Mouse (Mus musculus) lung, embryonic 15.5 days (tissue): Measurements from ENCODE around the gene Ccl5. TPM values are rescaled to one million over a fixed set of nuclear protein-coding genes. Genes with fewer than 3 reads are reported as not detected.

ENCODE experiments used
- ATAC-seq: fragments of 200-750 bp; cut with Nextera tagmentation; 2 replicates; pipeline ENCODE4 v1.8.0; 2017; ENCODE audit warnings: moderate number of reproducible peaks, borderline replicate concordance; ENCODE audit not compliant: low FRiP score, low TSS enrichment; ENCODE audit errors: extremely low read depth
- H3K27ac ChIP-seq: fragments of 300-500 bp; sonication (generic); 2 replicates; pipeline ENCODE4 v1.5.1; 2015; ENCODE audit warnings: moderate library complexity, mild to moderate bottlenecking, inconsistent platforms
- H3K27me3 ChIP-seq: fragments of 300-500 bp; sonication (generic); 2 replicates; pipeline ENCODE4 v1.6.1; 2015; ENCODE audit warnings: inconsistent platforms
- H3K36me3 ChIP-seq: fragments of 300-500 bp; sonication (generic); 2 replicates; pipeline ENCODE4 v1.6.1; 2015; ENCODE audit warnings: inconsistent platforms
- H3K4me1 ChIP-seq: fragments of 300-500 bp; sonication (generic); 2 replicates; pipeline ENCODE4 v1.6.1; 2015; ENCODE audit warnings: inconsistent platforms
- H3K4me2 ChIP-seq: fragments of 300-500 bp; sonication (generic); 2 replicates; pipeline ENCODE4 v1.6.1; 2015; ENCODE audit warnings: inconsistent platforms, mild to moderate bottlenecking, moderate library complexity
- H3K4me3 ChIP-seq: fragments of 300-500 bp; sonication (generic); 2 replicates; pipeline ENCODE4 v1.5.1; 2015; ENCODE audit warnings: mild to moderate bottlenecking, inconsistent platforms
- H3K9ac ChIP-seq: fragments of 300-500 bp; sonication (generic); 2 replicates; pipeline ENCODE4 v1.6.1; 2015; ENCODE audit warnings: inconsistent platforms
- H3K9me3 ChIP-seq: fragments of 300-500 bp; sonication (generic); 2 replicates; pipeline ENCODE4 v1.6.1; 2016; ENCODE audit warnings: inconsistent platforms
- WGBS: fragments of 180-500 bp; shearing (Covaris S2); methylation state at CpG from one replicate; pipeline ENCODE4 v1.1.7; 2015; 5-methylcytosine and 5-hydroxymethylcytosine counted together
- polyA plus RNA-seq: library from polyadenylated mRNA; unstranded; fragments of >200 nt; fragmentation: Nextera tagmentation; extraction: Ambion mirVana; gene quantifications from 2 replicates; pipeline ENCODE4 v1.2.1, GENCODE M21; 2015

Gene Ccl5
- 0.82 TPM in 1 of 2 replicates, not detected in the other for polyA plus RNA-seq

- Histone ChIP-seq H3K9ac (no peak within 1 kb of the TSS), H3K4me1 (peaks cover 9% of the 10 kb centered on the region), H3K9me3 (no peaks in the 10 kb centered on the region), H3K36me3 (no peaks in the 10 kb centered on the region), H3K4me2 (no peak within 1 kb of the TSS), H3K27me3 (no peaks in the 10 kb centered on the region), H3K4me3 (no peak within 1 kb of the TSS), H3K27ac (no peak within 1 kb of the TSS)
- WGBS: 86% methylated on average over 5 of the region's 5 CpGs
- no peak for ATAC-seq
These were observed at the start of gene Ccl5 for GRCm38 (mm10) chr11:83530360-83530759. Gene Ccl5, minus strand, starts transcription at chr11:83530518.

GRCm38 (mm10) chr11:83578999-83579398, 48.7 kb upstream of the Ccl5 start:
- no peaks in the 10 kb centered on the region for H3K9me3 ChIP-seq
- H3K36me3 ChIP-seq: no peaks in the 10 kb centered on the region
- no peak overlapping the region for H3K4me2 ChIP-seq
- H3K27ac ChIP-seq: no peak overlapping the region
- no peak overlapping the region for H3K9ac ChIP-seq
- H3K27me3 ChIP-seq: no peaks in the 10 kb centered on the region
- WGBS: 55% methylated on average over 3 of the region's 3 CpGs
- H3K4me3 ChIP-seq: no peak overlapping the region
- H3K4me1 ChIP-seq: 0 out of 2 replicates have a peak, but pooled peaks cover 3% of the 10 kb centered on the region
- ATAC-seq: no peak

- no peak within 1 kb of the TSS for H3K9ac ChIP-seq
- H3K27me3 ChIP-seq: no peaks in the 10 kb centered on the region
- no peaks in the 10 kb centered on the region for H3K36me3 ChIP-seq
- no peak within 1 kb of the TSS for H3K27ac ChIP-seq
- no peak within 1 kb of the TSS for H3K4me3 ChIP-seq
- 50% methylated on average over 2 of the region's 2 CpGs for WGBS
- H3K4me2 ChIP-seq: no peak within 1 kb of the TSS
- ATAC-seq: no peak
- 0 out of 2 replicates have a peak, but pooled peaks cover 3% of the 10 kb centered on the region for H3K4me1 ChIP-seq
- H3K9me3 ChIP-seq: no peaks in the 10 kb centered on the region
These were observed 48.0 kb upstream of the Ccl5 start, which contains the start of gene Ccl9 for GRCm38 (mm10) chr11:83578186-83578760. Gene Ccl9, minus strand, starts transcription at chr11:83578636.

DNA sequence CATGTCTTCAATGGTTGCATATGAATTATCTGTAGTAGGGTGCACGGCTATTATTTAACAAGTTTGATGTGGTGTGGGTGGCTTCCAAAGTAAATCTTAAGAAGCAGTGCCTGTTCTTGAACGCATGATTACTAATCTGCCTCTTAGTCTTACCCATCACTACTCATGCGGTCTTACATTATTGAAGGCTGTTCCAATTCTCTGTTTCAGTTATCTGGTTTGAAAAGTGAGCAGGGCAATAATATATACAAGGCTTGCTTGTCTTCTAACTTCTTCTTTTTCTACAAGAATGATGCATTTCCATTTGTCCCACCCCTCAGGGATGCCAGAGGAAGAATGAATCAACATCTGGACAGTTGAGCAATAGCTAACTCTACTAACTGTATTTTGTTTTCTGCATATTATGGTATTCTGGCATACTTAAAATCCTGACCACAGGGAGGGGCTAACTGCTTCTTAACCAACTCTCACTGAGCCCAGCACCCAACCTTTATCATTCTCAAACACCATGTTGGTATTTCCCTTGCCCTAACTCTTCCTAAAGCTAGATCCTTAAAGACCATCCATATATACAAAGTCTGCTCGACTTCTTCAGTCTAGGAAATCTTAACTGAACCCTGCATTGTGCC, 46.7 kb upstream of the Ccl5 start:
- H3K4me3 ChIP-seq: no peak overlapping the region
- H3K27me3 ChIP-seq: no peaks in the 10 kb centered on the region
- H3K36me3 ChIP-seq: no peaks in the 10 kb centered on the region
- H3K27ac ChIP-seq: no peak overlapping the region
- no peaks in the 10 kb centered on the region for H3K9me3 ChIP-seq
- 0 out of 2 replicates have a peak, but pooled peaks cover 1% of the 10 kb centered on the region for H3K4me1 ChIP-seq
- H3K9ac ChIP-seq: no peak overlapping the region
- no peak for ATAC-seq
- H3K4me2 ChIP-seq: no peak overlapping the region
- 79% methylated on average over 4 of the region's 4 CpGs for WGBS

DNA sequence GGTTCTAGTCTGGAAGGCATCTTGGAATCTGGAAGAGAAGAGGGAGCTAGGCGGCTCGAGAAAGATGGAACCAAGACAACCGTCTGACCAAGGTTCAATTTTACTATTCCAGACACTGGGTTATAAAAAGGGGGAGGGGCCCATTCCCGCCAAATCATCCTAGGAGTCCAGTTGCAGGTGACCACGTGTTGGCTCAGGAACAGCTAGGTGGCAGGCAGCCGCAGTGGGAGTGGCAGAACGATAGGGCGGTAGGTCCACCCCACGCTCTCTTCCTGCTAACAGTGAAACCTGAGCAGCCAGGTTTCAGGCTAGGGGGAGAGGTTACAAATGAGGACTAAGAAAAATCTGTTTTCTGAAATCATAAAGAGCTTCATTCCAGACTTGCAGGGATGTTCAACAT, 42.5 kb upstream of the Ccl5 start:
- no peaks in the 10 kb centered on the region for H3K9me3 ChIP-seq
- H3K4me3 ChIP-seq: no peak overlapping the region
- H3K36me3 ChIP-seq: no peaks in the 10 kb centered on the region
- no peaks in the 10 kb centered on the region for H3K27me3 ChIP-seq
- H3K4me2 ChIP-seq: no peak overlapping the region
- no peak overlapping the region for H3K9ac ChIP-seq
- WGBS: 49% methylated on average over 9 of the region's 9 CpGs
- H3K27ac ChIP-seq: no peak overlapping the region
- ATAC-seq: no peak
- no peaks in the 10 kb centered on the region for H3K4me1 ChIP-seq

GRCm38 (mm10) chr11:83572223-83572622, 41.9 kb upstream of the Ccl5 start:
- Histone ChIP-seq H3K9me3 (no peaks in the 10 kb centered on the region), H3K4me3 (no peak overlapping the region), H3K36me3 (no peaks in the 10 kb centered on the region), H3K4me2 (no peak overlapping the region), H3K9ac (no peak overlapping the region), H3K27ac (no peak overlapping the region), H3K27me3 (no peaks in the 10 kb centered on the region), H3K4me1 (no peaks in the 10 kb centered on the region)
- WGBS: 85% methylated on average over 8 of the region's 8 CpGs
- no peak for ATAC-seq

DNA sequence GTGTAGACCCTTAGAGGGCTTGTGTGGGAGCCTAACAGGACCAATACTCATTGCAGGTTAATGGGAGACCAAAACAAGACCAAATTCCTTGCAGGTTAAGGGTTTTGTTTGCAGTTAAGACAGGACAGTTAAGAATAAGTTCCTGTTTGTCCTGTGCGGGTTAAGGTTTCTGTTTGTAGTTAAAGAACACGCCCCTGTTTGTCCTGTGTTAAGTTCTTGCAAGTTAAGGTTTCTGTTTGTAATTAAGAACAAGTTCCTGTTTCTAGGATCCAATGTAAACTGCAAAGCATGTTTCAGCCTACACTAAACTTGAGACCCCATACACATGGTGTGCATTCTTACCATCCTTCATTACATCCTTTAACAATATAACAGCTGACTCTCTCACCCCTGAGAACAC, 39.9 kb upstream of the Ccl5 start:
- Histone ChIP-seq H3K27me3 (no peaks in the 10 kb centered on the region), H3K4me3 (no peak overlapping the region), H3K36me3 (no peaks in the 10 kb centered on the region), H3K9ac (no peak overlapping the region), H3K9me3 (no peaks in the 10 kb centered on the region), H3K4me2 (no peak overlapping the region), H3K4me1 (no peaks in the 10 kb centered on the region), H3K27ac (no peak overlapping the region)
- no peak for ATAC-seq
- WGBS: 64% methylated on average over 2 of the region's 2 CpGs

DNA sequence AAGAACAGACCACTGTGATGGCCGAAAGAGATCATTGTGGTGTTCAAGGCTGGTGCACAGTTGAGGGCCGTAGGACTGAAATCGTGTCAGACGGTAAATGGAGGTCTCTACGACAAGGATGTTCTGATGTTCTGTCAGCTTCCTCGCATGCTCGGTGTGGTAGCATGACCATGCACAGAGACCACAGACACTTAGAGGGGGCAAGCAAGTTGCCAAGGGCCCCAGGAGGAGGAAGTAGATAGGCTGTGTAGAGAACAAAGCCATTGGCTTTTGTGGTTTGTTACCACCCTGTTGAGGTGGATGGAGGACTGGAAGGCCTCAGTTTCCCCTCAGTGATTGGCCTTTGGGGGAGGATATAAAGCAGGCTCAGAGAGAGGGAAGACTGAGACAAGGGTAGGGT, 38.9 kb upstream of the Ccl5 start:
- Histone ChIP-seq H3K27ac (no peak overlapping the region), H3K36me3 (no peaks in the 10 kb centered on the region), H3K4me1 (no peaks in the 10 kb centered on the region), H3K9me3 (no peaks in the 10 kb centered on the region), H3K4me2 (no peak overlapping the region), H3K27me3 (no peaks in the 10 kb centered on the region), H3K9ac (no peak overlapping the region), H3K4me3 (no peak overlapping the region)
- 96% methylated on average over 7 of the region's 7 CpGs for WGBS
- ATAC-seq: no peak

DNA sequence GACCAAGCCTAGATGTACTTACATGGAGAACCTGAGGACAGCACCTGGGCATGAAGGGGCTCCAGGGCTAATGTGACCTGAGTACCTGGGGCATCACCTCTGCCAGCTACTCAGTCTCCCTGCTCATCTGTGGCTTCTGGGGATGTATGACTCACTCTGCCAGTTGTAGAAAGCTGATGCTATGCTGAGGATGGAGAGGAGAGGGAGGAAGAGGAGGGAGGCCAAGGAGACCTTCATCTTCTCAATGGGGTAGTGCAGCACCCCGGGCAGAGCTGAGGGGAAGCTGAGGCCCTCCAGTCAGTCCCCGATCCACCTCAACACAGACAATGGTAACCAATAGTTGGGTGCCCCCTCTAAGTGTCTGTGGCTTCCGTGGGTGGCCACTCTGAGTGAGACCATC, 38.5 kb upstream of the Ccl5 start:
- H3K36me3 ChIP-seq: no peaks in the 10 kb centered on the region
- no peak overlapping the region for H3K4me3 ChIP-seq
- 81% methylated on average over 3 of the region's 3 CpGs for WGBS
- H3K27ac ChIP-seq: no peak overlapping the region
- H3K9me3 ChIP-seq: no peaks in the 10 kb centered on the region
- no peak overlapping the region for H3K4me2 ChIP-seq
- H3K27me3 ChIP-seq: no peaks in the 10 kb centered on the region
- H3K9ac ChIP-seq: no peak overlapping the region
- ATAC-seq: no peak
- H3K4me1 ChIP-seq: no peaks in the 10 kb centered on the region

- Histone ChIP-seq H3K4me2 (no peak overlapping the region), H3K36me3 (no peaks in the 10 kb centered on the region), H3K4me3 (no peak overlapping the region), H3K4me1 (no peaks in the 10 kb centered on the region), H3K27ac (no peak overlapping the region), H3K9me3 (no peaks in the 10 kb centered on the region), H3K9ac (no peak overlapping the region), H3K27me3 (no peaks in the 10 kb centered on the region)
- WGBS: 87% methylated on average over 9 of the region's 9 CpGs
- ATAC-seq: no peak
These were observed 37.7 kb upstream of the Ccl5 start for GRCm38 (mm10) chr11:83568061-83568460.

GRCm38 (mm10) chr11:83567311-83567710, 37.0 kb upstream of the Ccl5 start:
- Histone ChIP-seq H3K4me1 (no peaks in the 10 kb centered on the region), H3K4me3 (no peak overlapping the region), H3K27ac (no peak overlapping the region), H3K27me3 (no peaks in the 10 kb centered on the region), H3K4me2 (no peak overlapping the region), H3K9ac (no peak overlapping the region), H3K36me3 (no peaks in the 10 kb centered on the region), H3K9me3 (no peaks in the 10 kb centered on the region)
- 62% methylated on average over 7 of the region's 7 CpGs for WGBS
- no peak for ATAC-seq

DNA sequence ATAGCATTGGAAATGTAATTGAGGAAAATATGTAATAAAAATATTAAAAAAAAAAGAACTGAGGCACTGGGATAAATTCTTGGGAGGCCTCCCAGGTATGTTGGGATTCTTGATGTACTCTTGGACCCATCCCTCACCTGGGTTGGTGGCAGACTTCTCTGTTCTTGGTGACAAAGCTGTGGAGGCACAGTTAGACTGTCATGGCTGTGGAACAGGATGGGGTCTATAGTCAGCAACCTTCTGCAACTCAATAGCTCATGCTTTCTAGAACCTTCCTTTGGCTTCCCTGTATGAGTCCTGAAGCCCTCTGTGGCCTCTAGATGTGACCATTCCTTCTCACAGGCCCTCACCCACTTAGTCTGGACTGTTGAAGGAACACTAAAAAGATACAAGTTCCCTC, 36.3 kb upstream of the Ccl5 start:
- H3K4me2 ChIP-seq: no peak overlapping the region
- H3K36me3 ChIP-seq: no peaks in the 10 kb centered on the region
- no peak overlapping the region for H3K27ac ChIP-seq
- H3K4me3 ChIP-seq: no peak overlapping the region
- no peaks in the 10 kb centered on the region for H3K4me1 ChIP-seq
- H3K27me3 ChIP-seq: no peaks in the 10 kb centered on the region
- H3K9ac ChIP-seq: no peak overlapping the region
- no peak for ATAC-seq
- no peaks in the 10 kb centered on the region for H3K9me3 ChIP-seq
